Mouse (Mus musculus): ENCODE data around the gene Lrch2. TPM values are rescaled to one million over a fixed set of nuclear protein-coding genes. Genes with fewer than 3 reads are reported as not detected.
"Not testable (repeated sequence)": the region's sequence is repeated elsewhere in the genome, so short reads cannot be mapped to it uniquely, and the experiment has no call there.

Lrch2 gene
- total RNA-seq (2017), result not detected in 2 replicates

DNA sequence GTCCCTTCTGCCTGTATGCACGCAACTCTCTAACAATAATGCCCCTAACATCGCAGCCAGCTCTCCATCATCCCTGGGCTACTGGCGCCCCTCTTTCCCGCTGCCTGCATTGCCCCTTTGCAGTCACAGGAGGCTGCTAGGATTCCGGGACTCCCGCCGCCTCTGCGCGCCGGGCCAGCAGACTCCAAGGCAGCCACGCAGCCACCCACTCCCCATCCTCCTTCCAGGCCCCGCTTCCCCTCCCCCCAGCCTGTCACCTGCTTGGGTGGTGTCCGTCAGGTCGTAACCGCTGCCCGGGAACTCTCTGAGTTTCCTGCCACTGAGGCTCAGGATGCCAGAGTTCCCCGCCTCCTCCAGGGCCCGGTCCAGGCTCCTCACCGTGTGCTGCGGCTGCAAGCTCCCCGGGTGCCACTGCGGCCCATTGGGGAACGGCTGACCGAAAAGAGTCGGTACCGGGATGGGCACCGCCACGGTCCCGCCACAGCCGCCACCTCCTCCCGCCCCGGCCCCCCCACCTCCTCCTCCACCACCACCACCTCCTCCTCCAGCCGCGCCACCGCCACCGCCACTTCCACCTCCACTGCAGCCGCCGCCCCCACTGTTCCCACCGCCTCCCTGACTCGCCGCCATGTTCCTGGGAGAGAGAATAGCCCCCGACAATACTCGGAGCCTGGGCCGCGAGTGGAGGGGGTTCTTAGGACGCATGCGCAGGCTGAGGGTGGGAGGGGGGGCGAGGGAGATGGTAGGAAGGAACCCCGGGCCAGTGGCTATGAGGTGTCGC, at the start of gene Lrch2:
TSS of gene Lrch2 (minus strand) at position 661 of the 781 bp plus-strand sequence.
- ATAC-seq (ENCODE audit: extremely low read depth, insufficient number of reproducible peaks, low FRiP score, poor library complexity, severe bottlenecking), result no peak

DNA sequence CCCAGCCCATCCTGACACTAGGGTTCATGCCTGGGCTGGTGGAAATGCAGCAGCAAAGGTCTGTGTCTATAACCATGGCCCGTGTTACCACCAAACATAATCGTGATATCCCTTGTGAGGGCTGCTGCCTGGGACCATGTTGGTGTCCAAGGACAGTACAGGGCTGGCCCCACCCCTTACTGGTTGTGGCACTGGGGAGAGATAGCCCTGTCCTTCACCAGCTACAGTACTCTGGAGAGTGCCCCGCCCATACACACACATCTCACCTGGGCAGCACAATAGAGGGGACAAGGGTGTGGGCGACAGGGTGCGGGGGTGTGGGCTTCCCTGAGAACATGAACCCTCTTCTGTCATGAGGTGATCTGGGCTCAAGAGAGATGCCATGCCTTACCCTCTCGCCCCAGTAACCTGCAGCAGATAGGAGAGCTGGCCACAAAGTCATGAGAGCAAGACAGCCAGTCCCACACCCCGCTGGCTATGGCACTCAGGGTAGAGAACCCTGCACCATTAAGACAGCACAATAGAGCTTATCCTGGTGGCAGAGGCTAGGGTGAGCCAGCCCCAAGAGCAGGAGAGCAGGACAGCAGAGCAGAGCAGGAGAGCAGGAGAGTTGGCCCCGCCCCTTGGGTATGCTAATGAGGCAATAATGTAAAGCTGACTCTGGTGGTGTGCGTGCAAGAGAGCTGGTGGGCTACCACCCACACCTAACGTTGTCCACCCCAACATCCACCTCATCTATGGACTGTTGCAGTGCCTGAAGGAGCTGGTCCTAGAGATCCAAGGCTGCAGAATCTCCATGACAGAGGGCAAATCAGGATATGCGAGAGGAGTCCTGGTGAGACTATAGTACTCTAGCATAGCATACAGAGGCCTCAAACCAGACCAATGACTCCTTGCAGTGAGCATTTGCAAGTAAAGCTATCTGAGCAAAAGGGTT, 12.7 kb downstream of the Lrch2 start:
- no peak for ATAC-seq (ENCODE audit: extremely low read depth, insufficient number of reproducible peaks, low FRiP score, poor library complexity, severe bottlenecking)

DNA sequence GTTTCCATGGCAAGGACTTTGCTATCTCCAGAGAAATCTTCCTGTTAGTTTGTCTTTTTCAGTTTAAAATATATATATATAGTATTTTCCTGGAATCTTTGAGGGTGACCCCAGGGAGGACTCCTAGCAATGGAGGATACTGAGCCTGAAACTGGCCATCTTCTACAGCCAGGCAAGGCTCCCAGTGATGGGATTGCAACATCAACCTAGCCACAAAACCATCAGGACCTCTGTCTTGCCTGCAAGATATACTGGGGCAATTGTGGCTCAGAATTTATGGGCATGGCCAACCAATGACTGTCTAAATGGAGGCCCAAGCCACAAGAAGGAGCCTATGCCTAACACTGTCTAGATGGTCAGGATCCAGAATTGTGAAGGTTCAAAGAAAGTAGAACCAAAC, 15.5 kb downstream of the Lrch2 start:
- ATAC-seq (ENCODE audit: extremely low read depth, insufficient number of reproducible peaks, low FRiP score, poor library complexity, severe bottlenecking), result no peak

DNA sequence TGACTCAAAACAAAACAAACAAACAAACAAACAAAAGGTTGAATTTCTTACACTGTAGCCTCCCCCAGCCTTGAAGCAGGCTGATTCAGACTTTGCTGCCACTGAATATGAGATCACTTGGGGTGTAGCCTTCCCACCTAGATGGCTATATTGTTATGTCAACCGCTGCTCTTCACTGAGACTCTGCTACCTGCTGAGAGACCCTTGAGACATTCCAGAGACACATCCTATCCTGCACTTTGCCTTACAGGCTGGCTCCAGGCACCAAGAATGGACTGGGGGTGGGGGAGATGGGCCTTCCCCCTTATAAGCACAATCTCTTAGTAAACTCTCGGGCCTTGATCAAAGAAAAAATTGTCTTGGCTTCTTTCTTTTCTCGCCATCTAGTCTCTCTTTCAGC, 16.8 kb downstream of the Lrch2 start:
- not testable (repeated sequence) for ATAC-seq (ENCODE audit: extremely low read depth, insufficient number of reproducible peaks, low FRiP score, poor library complexity, severe bottlenecking)

DNA sequence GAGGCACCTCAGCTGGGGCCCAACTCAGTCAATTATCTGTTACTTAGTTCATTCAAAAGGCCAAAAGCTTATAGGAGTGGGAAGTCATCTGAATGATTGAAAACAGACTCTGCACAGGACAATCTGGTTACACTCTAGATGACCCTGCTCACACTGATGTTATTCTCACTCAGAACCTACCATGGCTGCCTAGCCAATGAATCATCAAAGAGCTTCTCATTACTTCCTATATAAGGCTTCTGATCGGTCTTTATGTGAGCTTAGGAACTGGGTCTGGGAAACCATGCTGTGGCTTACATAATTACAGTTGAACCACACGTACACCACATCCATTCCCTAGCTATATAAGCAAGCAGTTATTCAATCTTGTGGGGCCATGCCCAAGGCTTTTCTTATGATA, 18.3 kb downstream of the Lrch2 start:
- ATAC-seq (ENCODE audit: extremely low read depth, insufficient number of reproducible peaks, low FRiP score, poor library complexity, severe bottlenecking), result no peak

DNA sequence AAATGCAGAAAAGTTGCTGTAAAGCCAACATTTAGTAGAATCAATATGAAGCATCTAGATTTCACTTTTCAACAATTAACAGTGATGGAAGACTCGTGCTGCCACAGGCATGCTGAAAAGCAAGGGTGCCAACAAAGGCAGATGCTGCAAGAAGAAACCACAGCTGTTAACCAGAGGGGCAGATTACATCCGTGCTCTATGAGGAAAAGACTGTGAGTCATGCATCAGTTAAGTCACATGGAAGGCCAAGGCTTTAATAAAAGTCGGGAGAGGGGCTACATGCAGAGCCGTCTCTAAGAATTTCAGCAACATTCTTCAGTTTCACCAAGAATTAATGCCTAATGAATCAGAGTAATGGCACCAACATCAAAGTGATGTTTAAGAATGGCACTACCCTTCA, 22.2 kb downstream of the Lrch2 start:
- no peak for ATAC-seq (ENCODE audit: extremely low read depth, insufficient number of reproducible peaks, low FRiP score, poor library complexity, severe bottlenecking)

DNA sequence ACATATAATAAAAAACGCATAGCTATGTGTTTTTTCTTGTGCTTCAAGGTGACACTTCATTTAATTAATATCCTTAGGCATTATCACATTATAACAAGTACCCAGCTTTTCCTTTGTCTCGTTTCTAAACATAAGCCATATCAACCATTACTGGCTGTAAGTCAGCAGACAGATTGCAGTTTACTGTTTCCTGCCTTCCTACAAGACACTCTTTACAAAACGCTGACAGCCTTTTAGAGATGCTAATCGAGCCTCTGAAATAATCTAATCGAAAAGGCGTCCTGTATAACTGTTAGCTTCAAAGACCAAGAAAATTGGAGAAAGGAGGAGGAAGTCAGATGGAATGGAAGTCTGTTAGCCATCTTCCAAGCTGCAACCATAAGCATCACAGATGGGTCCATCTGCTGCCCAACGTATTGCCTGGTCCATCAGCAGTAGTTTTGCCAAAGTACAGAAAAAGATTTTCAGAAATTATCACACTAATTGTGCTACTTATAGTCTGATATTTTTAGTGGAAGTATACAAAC, 26.2 kb downstream of the Lrch2 start:
- ATAC-seq (ENCODE audit: extremely low read depth, insufficient number of reproducible peaks, low FRiP score, poor library complexity, severe bottlenecking), result no peak

DNA sequence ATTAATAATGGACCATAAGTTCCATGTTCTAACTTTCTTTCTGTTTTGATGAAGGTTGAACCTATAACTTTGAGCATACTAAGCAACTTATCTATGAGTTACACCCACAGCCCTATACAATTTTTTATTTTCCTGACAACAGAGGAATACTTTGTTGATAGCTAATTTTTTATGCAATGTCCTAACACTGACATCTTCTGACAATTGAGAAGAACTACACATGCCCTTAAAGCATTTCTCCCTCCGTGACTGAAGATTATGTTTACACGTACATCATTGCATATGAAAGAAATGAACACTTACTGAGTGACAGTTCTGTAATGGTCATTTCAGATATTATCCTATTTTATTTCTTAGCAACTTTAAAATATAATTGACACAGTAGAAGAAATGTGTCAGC, 64.3 kb downstream of the Lrch2 start:
- ATAC-seq (ENCODE audit: extremely low read depth, insufficient number of reproducible peaks, low FRiP score, poor library complexity, severe bottlenecking), result no peak

DNA sequence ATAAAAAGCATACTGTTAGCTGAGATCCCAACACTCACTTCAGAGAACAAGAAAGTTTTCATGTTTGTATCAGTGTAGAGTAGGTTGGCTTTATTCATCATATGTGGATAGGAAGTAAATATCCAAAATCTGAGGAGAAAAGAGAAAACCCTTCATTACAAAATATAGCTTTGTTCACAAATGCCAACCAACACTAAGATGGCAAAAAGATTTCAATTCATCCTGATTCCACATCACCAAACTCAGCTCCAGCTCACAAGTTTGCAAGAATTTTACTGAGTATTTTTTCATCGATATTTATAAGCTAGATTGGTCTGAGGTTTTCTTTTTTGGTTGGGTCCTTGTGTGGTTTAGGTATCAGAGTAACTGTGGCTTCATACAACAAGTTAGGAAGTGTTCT, 100.3 kb downstream of the Lrch2 start, which contains the start of gene Vmn1r239-ps:
TSS of gene Vmn1r239-ps (minus strand) at position 101 of the 400 bp plus-strand sequence.
- not testable (repeated sequence) for ATAC-seq (ENCODE audit: extremely low read depth, insufficient number of reproducible peaks, low FRiP score, poor library complexity, severe bottlenecking)

DNA sequence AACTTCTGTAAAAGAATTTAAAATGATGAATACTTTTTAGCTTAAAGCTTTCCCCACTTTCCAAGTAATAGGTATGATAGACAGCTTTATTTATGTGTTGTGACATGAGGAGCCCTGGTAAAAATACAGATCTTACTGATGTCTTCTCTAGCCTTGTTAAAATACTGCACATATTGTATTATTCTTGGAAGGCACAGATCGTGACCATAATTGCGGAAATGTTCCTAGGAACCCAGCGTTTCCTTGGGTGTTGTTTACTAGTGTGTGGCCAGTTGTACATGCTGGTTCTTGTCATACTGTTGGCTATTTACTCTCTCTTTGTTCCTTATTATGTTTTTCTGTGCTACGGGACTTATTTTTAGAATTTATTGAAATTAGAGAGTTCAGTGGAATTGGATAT, 110.5 kb downstream of the Lrch2 start:
- ATAC-seq (ENCODE audit: extremely low read depth, insufficient number of reproducible peaks, low FRiP score, poor library complexity, severe bottlenecking), result no peak

DNA sequence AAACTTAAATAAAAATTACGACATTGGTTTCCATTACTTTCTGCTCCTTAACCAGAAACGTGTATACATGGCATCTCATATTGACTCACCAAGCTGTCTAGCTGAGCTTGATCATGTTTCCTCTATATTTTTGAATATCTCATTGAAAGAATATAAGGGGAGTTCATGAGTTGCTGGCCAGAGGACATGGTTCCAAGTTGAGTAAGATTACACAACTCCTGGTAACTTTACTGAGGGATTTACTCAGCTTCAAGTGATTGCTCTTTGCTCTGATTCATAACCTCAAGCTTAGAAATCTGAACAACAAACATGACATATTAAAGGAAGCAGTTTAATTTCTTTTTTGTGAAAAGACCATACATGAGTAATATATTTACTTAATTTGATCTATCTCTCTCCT, 118.5 kb downstream of the Lrch2 start:
- no peak for ATAC-seq (ENCODE audit: extremely low read depth, insufficient number of reproducible peaks, low FRiP score, poor library complexity, severe bottlenecking)

DNA sequence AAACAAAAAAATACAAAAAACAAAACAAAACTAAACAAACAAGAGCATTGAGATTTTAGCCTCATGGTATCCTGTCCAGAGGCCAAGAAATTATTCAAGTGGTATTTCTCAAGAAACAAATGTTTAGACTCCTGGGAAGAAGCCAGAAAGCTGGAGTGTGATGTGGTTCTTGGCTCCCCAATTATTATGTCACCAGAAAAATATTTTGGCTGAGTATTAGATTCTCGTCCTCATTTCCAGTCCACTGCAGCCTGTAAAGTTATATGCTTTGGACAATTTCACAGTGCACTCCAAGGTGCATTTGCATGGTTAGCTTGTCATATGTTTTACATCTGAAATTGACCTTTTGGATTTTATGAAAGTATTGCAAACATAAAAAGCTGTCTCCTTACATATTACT, 124.1 kb downstream of the Lrch2 start:
- ATAC-seq (ENCODE audit: extremely low read depth, insufficient number of reproducible peaks, low FRiP score, poor library complexity, severe bottlenecking), result no peak

DNA sequence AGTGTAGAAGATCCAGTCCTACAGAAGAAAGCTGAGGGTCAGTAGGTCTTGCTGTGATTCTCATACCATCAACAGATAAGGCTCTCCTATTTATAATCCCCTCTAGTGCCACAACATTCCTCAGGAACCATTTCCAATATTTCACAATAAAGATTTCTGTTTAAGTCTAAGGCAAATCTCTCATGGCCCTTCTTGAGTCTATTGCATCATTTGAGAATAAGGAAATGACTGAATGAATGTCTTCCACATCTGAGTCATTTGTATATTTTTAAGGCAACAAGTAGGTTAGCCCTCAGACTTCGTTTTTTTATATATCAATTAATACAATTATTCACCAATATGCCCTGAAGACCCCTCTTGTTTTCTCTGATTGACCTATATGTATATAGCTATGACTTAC, 124.8 kb downstream of the Lrch2 start, which contains the start of gene Il13ra2:
TSS of gene Il13ra2 (minus strand) at position 64 of the 400 bp plus-strand sequence.
- no peak for ATAC-seq (ENCODE audit: extremely low read depth, insufficient number of reproducible peaks, low FRiP score, poor library complexity, severe bottlenecking)

Other genes starting within 250 kb of the Lrch2 start
- not detected in 2 replicates for gene Il13ra2, start 124.9 kb downstream of the Lrch2 start, total RNA-seq (2017)
- gene Vmn1r239-ps, start 100.4 kb downstream of the Lrch2 start, total RNA-seq (2017), result not detected in 2 replicates
- not detected in 2 replicates for gene Gm15128, start 211.9 kb upstream of the Lrch2 start, total RNA-seq (2017)

Data from neutrophil, adult 5-6 weeks (primary cell).